Mouse (Mus musculus): ENCODE measurements around the gene Arid3c. TPM values are rescaled to one million over a fixed set of nuclear protein-coding genes. Genes with fewer than 3 reads are reported as not detected.

Arid3c gene
- polyA plus RNA-seq, 1 experiment from 2014 or later: not detected

DNA sequence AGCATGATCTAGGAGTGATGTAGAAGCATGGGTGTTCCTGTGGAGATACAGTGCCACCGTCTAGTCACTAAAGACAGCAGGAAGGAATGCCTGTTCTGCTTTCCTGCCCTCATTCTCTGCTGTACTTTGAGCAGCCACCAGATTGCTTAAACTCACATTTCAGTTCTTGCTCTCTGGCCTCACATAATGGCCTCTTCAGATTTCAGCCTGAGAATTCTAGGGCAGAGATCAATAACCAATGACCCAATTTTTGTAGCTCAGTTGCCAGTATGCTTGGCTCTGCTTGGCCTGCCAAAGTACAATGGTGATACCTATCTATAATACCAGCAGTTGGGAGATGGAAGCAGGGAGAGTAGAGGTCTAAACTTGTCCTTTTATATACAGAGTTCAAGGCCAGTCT lies 14.1 kb upstream of the Arid3c start:
- Histone ChIP-seq H3K9ac (no peak overlapping the region), H3K4me1 (replicated peaks) (peaks cover 18% of the 10 kb centered on the region), H3K27me3 (no peaks in the 10 kb centered on the region), H3K4me3 (replicated peaks) (no peak overlapping the region), H3K27ac (replicated peaks) (no peak overlapping the region), H3K9me3 (replicated peaks) (0 out of 2 replicates have a peak, but pooled peaks cover 5% of the 10 kb centered on the region), H3K4me2 (no peak overlapping the region), H3K36me3 (replicated peaks) (no peaks in the 10 kb centered on the region)
- no peak for ATAC-seq (ENCODE audit: insufficient read depth)
- WGBS (ENCODE audit: insufficient replicate concordance): 53% methylated on average over 1 of the region's 1 CpGs

DNA sequence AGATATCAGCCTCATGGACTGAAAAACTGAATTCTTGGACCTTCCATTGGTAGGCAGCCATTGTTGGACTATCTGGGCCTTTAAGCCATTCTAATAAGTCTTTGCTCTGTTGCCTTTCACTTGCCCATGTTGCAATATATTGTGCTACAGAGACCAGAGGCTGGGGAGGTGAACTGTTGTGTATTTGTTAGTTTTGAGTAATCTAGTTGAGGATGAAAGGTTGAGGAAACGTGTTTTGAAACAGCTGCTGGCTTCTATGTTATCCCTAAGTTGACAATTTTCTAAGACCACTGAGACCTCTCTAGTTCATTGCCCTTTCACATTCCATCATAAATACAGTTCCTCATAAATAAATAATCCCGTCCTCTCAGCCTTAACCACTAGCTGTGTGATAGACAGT lies 13.2 kb upstream of the Arid3c start:
- WGBS (ENCODE audit: insufficient replicate concordance): 51% methylated on average over 2 of the region's 2 CpGs

DNA sequence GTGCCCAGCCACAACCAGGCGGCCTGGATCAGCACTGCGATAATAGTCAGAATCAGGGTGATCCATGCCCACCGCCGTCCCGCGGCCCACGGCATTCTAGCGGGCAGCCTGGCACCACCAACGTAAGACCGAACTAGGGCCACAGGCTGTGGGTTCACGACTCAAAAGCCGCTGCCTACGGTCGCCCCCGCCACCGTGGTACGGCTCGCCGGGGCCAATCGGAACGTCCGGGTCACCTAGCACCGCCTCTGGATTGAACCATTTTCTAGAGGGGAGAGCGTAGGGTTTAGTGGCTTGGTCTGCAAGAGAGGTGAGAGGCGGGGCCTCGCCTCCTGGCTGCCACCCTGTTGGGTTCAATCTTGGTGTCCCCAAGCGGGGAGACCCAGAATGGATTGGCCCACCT lies 10.2 kb upstream of the Arid3c start:
- H3K36me3 ChIP-seq (replicated peaks): 0 out of 2 replicates have a peak, but pooled peaks cover 5% of the 10 kb centered on the region
- peaks cover 27% of the 10 kb centered on the region for H3K4me1 ChIP-seq (replicated peaks)
- ATAC-seq (ENCODE audit: insufficient read depth): peak; percentile 91
- peak overlapping the region; percentile 78 for H3K27ac ChIP-seq (replicated peaks)
- H3K9me3 ChIP-seq (replicated peaks): 0 out of 2 replicates have a peak, but pooled peaks cover under 1% of the 10 kb centered on the region
- under 1% methylated on average over 27 of the region's 27 CpGs for WGBS (ENCODE audit: insufficient replicate concordance)
- peak overlapping the region; percentile 91 for H3K4me2 ChIP-seq
- H3K4me3 ChIP-seq (replicated peaks): peak overlapping the region; percentile 68
- peak overlapping the region; percentile 68 for H3K9ac ChIP-seq
- no peaks in the 10 kb centered on the region for H3K27me3 ChIP-seq

More for the DNA sequence above, 13.2 kb upstream of the Arid3c start:
- no peak overlapping the region for H3K27ac ChIP-seq (replicated peaks)
- peaks cover 27% of the 10 kb centered on the region for H3K4me1 ChIP-seq (replicated peaks)
- no peaks in the 10 kb centered on the region for H3K36me3 ChIP-seq (replicated peaks)
- H3K27me3 ChIP-seq: no peaks in the 10 kb centered on the region
- H3K9me3 ChIP-seq (replicated peaks): 0 out of 2 replicates have a peak, but pooled peaks cover 5% of the 10 kb centered on the region
- no peak for ATAC-seq (ENCODE audit: insufficient read depth)
- no peak overlapping the region for H3K4me2 ChIP-seq
- H3K9ac ChIP-seq: no peak overlapping the region
- no peak overlapping the region for H3K4me3 ChIP-seq (replicated peaks)

DNA sequence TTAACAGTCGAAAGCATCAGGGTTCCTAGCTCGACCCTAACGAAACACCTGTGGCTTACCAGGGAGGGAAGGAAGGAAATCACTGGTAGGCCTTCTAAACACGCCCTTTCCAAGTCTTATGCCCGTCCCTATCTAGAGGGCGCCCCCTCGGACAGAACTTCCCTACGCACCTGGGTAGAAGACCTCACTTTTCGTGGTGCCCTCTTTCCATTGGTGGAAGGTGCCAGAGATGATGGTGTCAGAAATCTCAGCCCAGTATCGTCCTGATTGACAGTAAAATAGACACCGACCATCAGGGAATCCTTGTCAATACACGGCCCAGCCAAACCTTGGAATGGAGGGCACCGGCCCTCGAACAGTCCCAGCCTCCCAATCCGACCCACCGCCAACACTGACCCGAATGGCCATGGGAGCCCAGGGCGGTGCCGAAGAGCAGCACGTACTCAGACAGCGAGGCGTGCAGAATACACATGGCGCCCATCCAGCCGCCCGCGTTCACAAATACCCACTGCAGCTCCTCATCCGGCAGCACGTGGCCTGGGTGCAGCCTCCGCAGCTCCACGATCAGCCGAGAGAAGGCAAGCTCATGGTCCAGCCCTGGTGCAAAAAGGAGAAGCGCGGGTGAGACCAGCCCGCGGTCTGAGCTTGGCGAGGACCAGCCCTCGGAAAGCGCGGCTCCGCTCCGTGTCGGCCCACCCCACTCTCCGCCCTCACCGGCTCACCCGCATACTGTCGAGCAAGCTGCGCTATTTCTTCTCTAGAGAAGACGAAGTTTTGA lies 9.6 kb upstream of the Arid3c start:
- H3K36me3 ChIP-seq (replicated peaks): 0 out of 2 replicates have a peak, but pooled peaks cover 5% of the 10 kb centered on the region
- no peaks in the 10 kb centered on the region for H3K27me3 ChIP-seq
- H3K4me1 ChIP-seq (replicated peaks): peaks cover 27% of the 10 kb centered on the region
- peak overlapping the region; percentile 68 for H3K9ac ChIP-seq
- peak overlapping the region; percentile 91 for H3K4me2 ChIP-seq
- peak; percentile 83 for ATAC-seq (ENCODE audit: insufficient read depth)
- under 1% methylated on average over 48 of the region's 48 CpGs for WGBS (ENCODE audit: insufficient replicate concordance)
- peak overlapping the region; percentile 68 for H3K4me3 ChIP-seq (replicated peaks)
- H3K9me3 ChIP-seq (replicated peaks): no peaks in the 10 kb centered on the region
- H3K27ac ChIP-seq (replicated peaks): peak overlapping the region; percentile 78

DNA sequence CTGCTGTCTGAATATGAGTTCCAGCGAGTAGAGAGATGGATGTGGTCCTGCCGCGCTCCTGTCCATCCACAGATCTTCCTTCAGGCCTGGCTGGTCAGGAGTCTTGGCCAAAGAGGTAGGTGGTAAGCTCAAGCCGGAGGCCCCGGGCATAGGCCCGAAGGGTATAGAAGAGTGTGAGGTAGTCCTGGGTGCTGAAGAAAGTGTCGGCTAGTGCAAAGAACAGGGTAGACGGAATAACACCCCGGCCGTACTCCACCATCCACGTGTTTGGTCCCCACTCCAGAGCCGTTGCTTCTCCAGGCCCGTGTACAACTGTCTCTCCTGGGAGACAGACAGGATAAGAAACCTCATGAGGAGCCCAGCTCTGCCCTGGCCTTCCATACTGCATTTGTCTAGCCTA lies 8.3 kb upstream of the Arid3c start:
- no peak for ATAC-seq (ENCODE audit: insufficient read depth)
- Histone ChIP-seq H3K4me1 (replicated peaks) (peaks cover 27% of the 10 kb centered on the region), H3K9me3 (replicated peaks) (no peaks in the 10 kb centered on the region), H3K9ac (no peak overlapping the region), H3K4me2 (no peak overlapping the region), H3K27ac (replicated peaks) (no peak overlapping the region), H3K36me3 (replicated peaks) (0 out of 2 replicates have a peak, but pooled peaks cover 5% of the 10 kb centered on the region), H3K4me3 (replicated peaks) (no peak overlapping the region), H3K27me3 (peaks cover 7% of the 10 kb centered on the region)
- WGBS (ENCODE audit: insufficient replicate concordance): 84% methylated on average over 13 of the region's 13 CpGs

DNA sequence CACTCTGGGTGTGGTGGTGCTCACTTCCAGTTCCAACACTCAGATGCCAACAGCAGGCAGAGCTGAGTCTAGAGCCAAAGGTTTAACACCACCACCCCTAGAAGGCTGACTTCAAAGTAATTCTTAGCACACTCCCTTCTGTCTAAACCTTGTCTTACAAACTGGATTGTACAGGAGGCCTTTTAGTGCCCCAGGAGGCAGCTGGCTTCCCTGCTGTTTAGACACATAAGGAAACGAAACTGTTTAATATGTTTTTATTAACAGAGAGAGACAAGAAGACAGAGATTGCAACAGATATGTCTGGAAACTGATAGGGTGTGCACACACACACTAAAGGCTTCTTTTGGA lies 7.3 kb upstream of the Arid3c start:
- Histone ChIP-seq H3K4me3 (replicated peaks) (no peak overlapping the region), H3K27ac (replicated peaks) (no peak overlapping the region), H3K4me2 (no peak overlapping the region), H3K27me3 (peaks cover 16% of the 10 kb centered on the region), H3K9ac (no peak overlapping the region), H3K9me3 (replicated peaks) (no peaks in the 10 kb centered on the region), H3K36me3 (replicated peaks) (0 out of 2 replicates have a peak, but pooled peaks cover 5% of the 10 kb centered on the region), H3K4me1 (replicated peaks) (peaks cover 27% of the 10 kb centered on the region)
- 64% methylated on average over 1 of the region's 1 CpGs for WGBS (ENCODE audit: insufficient replicate concordance)
- ATAC-seq (ENCODE audit: insufficient read depth): no peak

DNA sequence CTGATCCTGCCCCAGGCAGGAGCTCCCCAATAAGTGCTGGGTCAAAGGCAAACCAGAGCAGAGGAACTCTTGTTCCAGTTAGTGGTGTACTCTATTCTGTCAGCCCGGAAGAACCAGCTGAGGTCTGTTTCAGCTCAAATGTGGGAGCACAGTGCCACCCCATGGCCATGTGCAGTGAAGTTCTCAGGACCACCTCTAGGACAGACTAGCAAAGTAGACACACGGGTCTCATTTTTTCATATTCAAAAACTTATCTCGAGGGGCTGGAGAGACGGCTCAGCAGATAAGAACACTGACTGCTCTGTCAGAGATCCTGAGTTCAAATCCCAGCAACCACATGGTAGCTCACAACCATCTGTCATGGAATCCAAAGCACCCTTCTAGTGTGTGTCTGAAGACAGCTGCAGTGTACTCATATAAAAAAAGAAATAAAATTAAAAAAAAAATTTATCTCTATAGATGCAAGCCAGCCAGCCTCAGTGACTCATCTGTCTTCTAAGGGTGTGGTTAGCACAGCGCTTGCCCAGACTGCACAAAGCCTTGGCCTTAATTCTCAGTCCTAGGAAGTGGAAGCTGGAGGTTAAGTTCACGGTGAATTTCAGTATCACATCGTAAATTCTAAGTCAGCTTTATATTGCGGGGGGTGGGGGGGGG lies 6.8 kb upstream of the Arid3c start:
- ATAC-seq (ENCODE audit: insufficient read depth): no peak
- Histone ChIP-seq H3K9ac (no peak overlapping the region), H3K4me3 (replicated peaks) (no peak overlapping the region), H3K36me3 (replicated peaks) (0 out of 2 replicates have a peak, but pooled peaks cover 5% of the 10 kb centered on the region), H3K9me3 (replicated peaks) (no peaks in the 10 kb centered on the region), H3K4me2 (no peak overlapping the region), H3K27ac (replicated peaks) (no peak overlapping the region), H3K27me3 (peaks cover 21% of the 10 kb centered on the region), H3K4me1 (replicated peaks) (peaks cover 27% of the 10 kb centered on the region)
- WGBS (ENCODE audit: insufficient replicate concordance): 29% methylated on average over 8 of the region's 8 CpGs

DNA sequence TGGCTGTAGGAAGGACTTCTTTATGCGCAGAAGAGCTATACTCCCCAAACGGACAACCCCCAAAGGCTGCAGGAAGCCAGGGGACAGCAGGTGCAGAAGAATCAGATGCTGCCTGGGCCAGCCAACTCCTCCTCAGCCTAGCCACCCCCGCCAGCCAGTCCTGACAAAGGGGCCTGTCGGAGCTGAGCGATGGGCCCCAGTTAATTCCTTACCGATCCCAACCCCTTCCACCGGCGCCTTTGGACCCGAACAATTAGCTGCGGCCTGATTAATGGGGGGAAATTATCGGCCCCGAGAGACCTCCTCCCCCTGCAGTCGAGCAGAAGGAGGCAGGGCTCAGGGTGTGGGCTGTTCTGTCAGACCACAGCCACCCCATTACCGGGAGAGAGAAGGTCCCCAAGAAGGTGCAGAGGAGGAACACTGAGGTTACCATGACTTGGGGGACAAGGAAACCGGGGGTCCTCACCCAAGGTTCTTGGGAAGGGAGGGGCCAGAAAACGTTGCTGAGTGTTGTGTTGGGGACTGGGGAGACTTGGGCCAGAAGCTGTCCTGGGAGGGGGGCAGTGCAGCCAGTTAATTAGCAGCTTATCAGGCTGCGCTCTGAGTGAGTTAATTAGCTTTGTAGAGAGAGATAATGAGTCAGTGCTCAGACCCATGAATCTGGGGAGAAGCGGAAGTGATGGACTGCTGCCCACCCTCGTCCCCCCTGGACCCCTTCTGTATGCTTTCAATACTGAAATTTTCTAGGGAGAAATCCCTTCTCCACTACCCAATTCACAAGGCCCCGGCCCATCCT lies 3.9 kb downstream of the Arid3c start:
- Histone ChIP-seq H3K9ac (no peak overlapping the region), H3K27me3 (peaks cover 85% of the 10 kb centered on the region), H3K27ac (replicated peaks) (no peak overlapping the region), H3K4me1 (replicated peaks) (peaks cover 26% of the 10 kb centered on the region), H3K4me3 (replicated peaks) (no peak overlapping the region), H3K36me3 (replicated peaks) (no peaks in the 10 kb centered on the region), H3K4me2 (no peak overlapping the region), H3K9me3 (replicated peaks) (no peaks in the 10 kb centered on the region)
- no peak for ATAC-seq (ENCODE audit: insufficient read depth)
- WGBS (ENCODE audit: insufficient replicate concordance): 14% methylated on average over 20 of the region's 20 CpGs

DNA sequence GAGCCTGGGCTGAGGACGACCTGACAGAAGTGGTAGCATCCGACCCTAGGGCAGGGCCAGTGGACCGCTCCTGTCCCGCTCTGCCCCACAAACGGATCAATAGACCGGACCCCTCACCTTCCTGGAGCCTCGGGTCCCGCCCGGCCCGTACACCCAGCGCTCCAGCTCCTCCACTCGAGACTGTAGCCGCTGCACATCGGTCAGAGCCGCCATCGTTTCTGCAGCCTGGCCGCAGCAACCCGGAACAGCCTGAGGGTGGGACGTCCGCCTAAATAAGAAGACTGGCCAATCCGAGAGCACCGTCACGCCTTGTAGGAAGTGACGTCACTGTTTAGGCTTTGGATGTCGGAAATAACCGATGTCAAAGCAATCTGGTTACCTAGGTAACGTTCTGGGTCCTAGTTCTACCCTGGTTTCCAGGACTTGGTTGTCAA lies 8.0 kb downstream of the Arid3c start, which contains the start of gene Dctn3:
Gene Dctn3 (minus strand): TSS at position 253 of the 434 bp plus-strand sequence.
- Histone ChIP-seq H3K9me3 (replicated peaks) (no peaks in the 10 kb centered on the region), H3K27me3 (peaks cover 47% of the 10 kb centered on the region), H3K4me3 (replicated peaks) (peak within 1 kb of the TSS; percentile 90), H3K4me1 (replicated peaks) (peaks cover 24% of the 10 kb centered on the region), H3K9ac (peak within 1 kb of the TSS; percentile 84), H3K27ac (replicated peaks) (0 out of 2 replicates have a peak within 1 kb of the TSS, but pooled peaks have one; percentile 49), H3K36me3 (replicated peaks) (peaks cover 22% of the 10 kb centered on the region), H3K4me2 (peak within 1 kb of the TSS; percentile 79)
- ATAC-seq (ENCODE audit: insufficient read depth): peak; percentile 90
- WGBS (ENCODE audit: insufficient replicate concordance): under 1% methylated on average over 27 of the region's 27 CpGs

DNA sequence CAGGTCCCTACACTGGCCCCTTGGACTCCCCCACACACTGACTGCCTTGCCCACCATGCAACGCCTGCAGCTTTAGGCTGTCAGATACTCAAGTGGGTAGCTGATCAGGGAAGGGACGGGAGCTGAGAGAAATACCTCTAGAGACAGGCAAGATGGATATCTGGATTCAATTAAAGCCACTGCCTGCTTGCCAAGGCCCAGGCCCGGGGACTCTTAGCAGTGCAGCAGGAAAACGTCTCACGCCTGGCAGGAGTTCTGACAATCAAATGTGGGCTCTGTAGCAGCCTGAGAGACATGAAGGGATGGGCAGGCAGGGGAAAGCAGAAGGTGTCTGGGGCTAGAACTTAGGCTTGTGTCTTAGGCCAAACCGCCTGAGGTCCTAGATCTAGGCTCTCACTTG lies 14.1 kb downstream of the Arid3c start:
- ATAC-seq (ENCODE audit: insufficient read depth): no peak
- no peaks in the 10 kb centered on the region for H3K9me3 ChIP-seq (replicated peaks)
- no peaks in the 10 kb centered on the region for H3K27me3 ChIP-seq
- H3K4me2 ChIP-seq: no peak overlapping the region
- peaks cover 37% of the 10 kb centered on the region for H3K36me3 ChIP-seq (replicated peaks)
- no peak overlapping the region for H3K27ac ChIP-seq (replicated peaks)
- no peak overlapping the region for H3K4me3 ChIP-seq (replicated peaks)
- 73% methylated on average over 6 of the region's 6 CpGs for WGBS (ENCODE audit: insufficient replicate concordance)
- peaks cover 27% of the 10 kb centered on the region for H3K4me1 ChIP-seq (replicated peaks)
- no peak overlapping the region for H3K9ac ChIP-seq

All from liver, embryonic 15.5 days (tissue).